Mouse (Mus musculus): ENCODE data around the gene Dab2ip. TPM values are rescaled to one million over a fixed set of nuclear protein-coding genes. Genes with fewer than 3 reads are reported as not detected.
A peak's percentile ranks its signal among the peaks of the same experiment; 100 is the strongest.

Gene Dab2ip
- polyA plus RNA-seq, 1 experiment from 2014 or later: 50.5 TPM

GRCm38 (mm10) chr2:35629126-35629525 is 71.1 kb downstream of the Dab2ip start:
- H3K4me1 ChIP-seq (ENCODE audit: control insufficient read depth, insufficient read depth, low read length): peaks cover 22% of the 10 kb centered on the region
- WGBS: 89% methylated on average over 5 of the region's 8 CpGs

DNA sequence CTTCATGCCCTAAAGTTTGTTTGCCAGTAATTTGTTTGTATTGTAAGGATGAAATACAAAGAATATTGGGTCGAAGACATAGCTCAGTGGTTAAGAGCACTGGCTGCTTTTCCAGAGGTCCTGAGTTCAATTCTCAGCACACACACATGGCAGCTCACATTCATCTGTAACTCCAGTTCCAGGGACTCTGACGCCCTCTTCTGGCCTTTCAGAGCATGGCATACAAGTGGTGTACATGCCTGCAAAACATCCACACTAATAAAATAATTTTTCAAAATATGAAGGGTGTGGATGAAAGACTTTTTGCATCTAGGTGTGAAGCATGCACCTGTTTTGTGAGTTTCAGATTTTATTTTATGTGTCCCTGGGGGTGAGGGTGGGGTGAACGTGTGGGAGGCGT is 75.3 kb downstream of the Dab2ip start:
- no peaks in the 10 kb centered on the region for H3K4me1 ChIP-seq (ENCODE audit: control insufficient read depth, insufficient read depth, low read length)
- DNase-seq (ENCODE audit: low spot score): no peak
- no peak overlapping the region for H3K4me2 ChIP-seq (ENCODE audit: low read depth, low read length)
- H3K36me3 ChIP-seq (ENCODE audit: control insufficient read depth, insufficient read depth, low read length): 0 out of 2 replicates have a peak, but pooled peaks cover 8% of the 10 kb centered on the region
- no peak overlapping the region for H3K9ac ChIP-seq (ENCODE audit: low read depth, low read length)
- WGBS: 84% methylated on average over 4 of the region's 4 CpGs
- no peak for ATAC-seq (ENCODE audit: low read depth)
- H3K27ac ChIP-seq (replicated peaks; ENCODE audit: low read depth, low read length): no peak overlapping the region
- H3K9me3 ChIP-seq (ENCODE audit: control insufficient read depth, low read length): no peaks in the 10 kb centered on the region
- H3K27me3 ChIP-seq (replicated peaks; ENCODE audit: control insufficient read depth, insufficient read depth, low read length): no peaks in the 10 kb centered on the region
- no peak overlapping the region for H3K4me3 ChIP-seq (ENCODE audit: low read depth, low read length)

More at GRCm38 (mm10) chr2:35629126-35629525, 71.1 kb downstream of the Dab2ip start:
- H3K9me3 ChIP-seq (ENCODE audit: control insufficient read depth, low read length): no peaks in the 10 kb centered on the region
- H3K27me3 ChIP-seq (replicated peaks; ENCODE audit: control insufficient read depth, insufficient read depth, low read length): no peaks in the 10 kb centered on the region
- no peak overlapping the region for H3K27ac ChIP-seq (replicated peaks; ENCODE audit: low read depth, low read length)
- no peak overlapping the region for H3K4me3 ChIP-seq (ENCODE audit: low read depth, low read length)
- no peak overlapping the region for H3K9ac ChIP-seq (ENCODE audit: low read depth, low read length)
- DNase-seq (ENCODE audit: low spot score) (no peak), ATAC-seq (ENCODE audit: low read depth) (no peak)
- H3K4me2 ChIP-seq (ENCODE audit: low read depth, low read length): no peak overlapping the region
- no peaks in the 10 kb centered on the region for H3K36me3 ChIP-seq (ENCODE audit: control insufficient read depth, insufficient read depth, low read length)

GRCm38 (mm10) chr2:35634963-35635362 is 76.9 kb downstream of the Dab2ip start:
- WGBS: 88% methylated on average over 4 of the region's 4 CpGs
- H3K36me3 ChIP-seq (ENCODE audit: control insufficient read depth, insufficient read depth, low read length): 0 out of 2 replicates have a peak, but pooled peaks cover 8% of the 10 kb centered on the region
- ATAC-seq (ENCODE audit: low read depth): no peak

DNA sequence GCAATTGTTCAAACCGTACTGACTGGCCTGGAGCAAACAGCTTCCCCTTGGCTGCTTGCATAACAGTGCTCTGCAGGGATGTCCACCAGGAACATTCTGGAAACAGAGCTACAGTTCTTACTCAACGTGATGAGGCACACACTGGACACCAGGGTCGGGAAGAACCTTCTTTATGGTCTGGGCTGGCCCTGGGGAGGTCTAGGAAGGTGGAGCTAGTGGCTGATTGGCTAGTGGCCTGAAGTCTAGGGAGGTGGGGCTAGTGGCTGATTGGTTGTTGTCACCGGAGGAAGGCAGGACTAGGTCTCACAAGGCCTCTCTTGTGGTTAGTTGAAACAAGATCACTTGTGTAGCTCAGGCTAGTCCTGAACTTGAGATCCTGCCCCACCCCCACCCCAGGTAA is 77.5 kb downstream of the Dab2ip start:
- WGBS: 59% methylated on average over 4 of the region's 4 CpGs
- Histone ChIP-seq H3K36me3 (ENCODE audit: control insufficient read depth, insufficient read depth, low read length) (0 out of 2 replicates have a peak, but pooled peaks cover 8% of the 10 kb centered on the region), H3K4me1 (ENCODE audit: control insufficient read depth, insufficient read depth, low read length) (no peaks in the 10 kb centered on the region; the same call in 1 of the 2 replicates), H3K27ac (replicated peaks; ENCODE audit: low read depth, low read length) (no peak overlapping the region), H3K9me3 (ENCODE audit: control insufficient read depth, low read length) (no peaks in the 10 kb centered on the region), H3K4me3 (ENCODE audit: low read depth, low read length) (no peak overlapping the region), H3K27me3 (replicated peaks; ENCODE audit: control insufficient read depth, insufficient read depth, low read length) (no peaks in the 10 kb centered on the region), H3K4me2 (ENCODE audit: low read depth, low read length) (no peak overlapping the region), H3K9ac (ENCODE audit: low read depth, low read length) (no peak overlapping the region)
- ATAC-seq (ENCODE audit: low read depth) (no peak), DNase-seq (ENCODE audit: low spot score) (no peak)

More at GRCm38 (mm10) chr2:35634963-35635362, 76.9 kb downstream of the Dab2ip start:
- Histone ChIP-seq H3K4me3 (ENCODE audit: low read depth, low read length) (no peak overlapping the region), H3K9me3 (ENCODE audit: control insufficient read depth, low read length) (no peaks in the 10 kb centered on the region), H3K4me2 (ENCODE audit: low read depth, low read length) (no peak overlapping the region), H3K4me1 (ENCODE audit: control insufficient read depth, insufficient read depth, low read length) (no peaks in the 10 kb centered on the region), H3K27me3 (replicated peaks; ENCODE audit: control insufficient read depth, insufficient read depth, low read length) (no peaks in the 10 kb centered on the region), H3K9ac (ENCODE audit: low read depth, low read length) (no peak overlapping the region), H3K27ac (replicated peaks; ENCODE audit: low read depth, low read length) (no peak overlapping the region)
- DNase-seq (ENCODE audit: low spot score): no peak

DNA sequence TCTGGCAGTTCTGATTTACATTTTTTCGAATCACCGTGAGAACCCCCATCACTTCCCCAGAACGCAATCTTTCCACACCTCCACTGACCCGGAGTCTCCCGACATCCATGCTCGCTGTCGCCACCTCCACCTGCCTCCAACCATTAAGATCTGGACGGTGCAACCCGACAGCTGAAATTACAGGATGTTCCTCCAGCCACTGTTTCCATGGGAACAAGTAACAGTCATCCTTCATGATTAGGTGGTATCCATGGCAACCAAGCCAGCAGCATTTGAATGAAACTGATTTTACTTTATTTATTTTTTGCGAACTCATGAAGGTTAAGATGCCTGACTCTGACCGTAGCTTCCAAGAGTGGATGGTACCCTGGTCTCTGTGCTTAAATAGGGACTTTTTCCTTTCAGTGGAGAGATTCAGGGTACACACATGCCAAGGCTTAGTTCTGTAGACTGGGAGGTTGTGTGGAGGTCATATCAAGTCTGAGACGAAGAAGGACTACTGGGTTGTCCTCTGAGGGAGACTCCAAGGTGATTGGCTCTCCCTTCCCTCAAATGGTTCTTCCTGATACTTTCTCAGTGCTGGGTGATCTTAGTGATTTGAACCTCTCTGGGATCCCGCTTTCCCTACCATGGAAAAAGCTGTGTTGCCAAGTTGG is 79.9 kb downstream of the Dab2ip start:
- Histone ChIP-seq H3K4me1 (ENCODE audit: control insufficient read depth, insufficient read depth, low read length) (peaks cover 4% of the 10 kb centered on the region; the same call in 1 of the 2 replicates), H3K27me3 (replicated peaks; ENCODE audit: control insufficient read depth, insufficient read depth, low read length) (no peaks in the 10 kb centered on the region), H3K9ac (ENCODE audit: low read depth, low read length) (no peak overlapping the region), H3K27ac (replicated peaks; ENCODE audit: low read depth, low read length) (no peak overlapping the region), H3K4me3 (ENCODE audit: low read depth, low read length) (no peak overlapping the region), H3K4me2 (ENCODE audit: low read depth, low read length) (no peak overlapping the region), H3K9me3 (ENCODE audit: control insufficient read depth, low read length) (no peaks in the 10 kb centered on the region), H3K36me3 (ENCODE audit: control insufficient read depth, insufficient read depth, low read length) (0 out of 2 replicates have a peak, but pooled peaks cover 8% of the 10 kb centered on the region)
- 72% methylated on average over 13 of the region's 13 CpGs for WGBS
- ATAC-seq (ENCODE audit: low read depth) (no peak), DNase-seq (ENCODE audit: low spot score) (no peak)

DNA sequence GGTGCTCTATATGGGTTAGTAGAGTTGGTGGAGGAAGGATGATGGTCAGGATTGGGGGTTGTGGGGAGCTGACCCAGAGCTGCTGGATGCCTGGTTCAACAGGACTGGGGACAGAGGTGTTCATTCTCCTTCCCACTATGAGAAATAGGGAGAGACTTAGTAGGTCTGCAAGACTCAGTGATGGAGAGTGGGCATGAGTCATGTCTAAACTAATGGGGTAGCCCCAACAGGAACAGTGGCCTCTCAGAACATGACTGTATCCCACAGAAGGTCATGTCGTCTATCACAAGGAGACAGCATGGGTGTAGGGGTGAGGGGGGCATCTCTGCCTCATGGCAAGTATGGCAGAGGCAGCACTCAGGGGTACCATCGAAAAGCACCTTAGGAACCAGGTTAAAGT is 81.7 kb downstream of the Dab2ip start:
- Histone ChIP-seq H3K27me3 (replicated peaks; ENCODE audit: control insufficient read depth, insufficient read depth, low read length) (no peaks in the 10 kb centered on the region), H3K9me3 (ENCODE audit: control insufficient read depth, low read length) (no peaks in the 10 kb centered on the region), H3K9ac (ENCODE audit: low read depth, low read length) (no peak overlapping the region), H3K27ac (replicated peaks; ENCODE audit: low read depth, low read length) (no peak overlapping the region), H3K4me1 (ENCODE audit: control insufficient read depth, insufficient read depth, low read length) (peaks cover 4% of the 10 kb centered on the region; the same call in 1 of the 2 replicates), H3K36me3 (ENCODE audit: control insufficient read depth, insufficient read depth, low read length) (peaks cover 19% of the 10 kb centered on the region), H3K4me2 (ENCODE audit: low read depth, low read length) (no peak overlapping the region), H3K4me3 (ENCODE audit: low read depth, low read length) (no peak overlapping the region)
- 85% methylated on average over 2 of the region's 2 CpGs for WGBS
- ATAC-seq (ENCODE audit: low read depth) (no peak), DNase-seq (ENCODE audit: low spot score) (no peak)

GRCm38 (mm10) chr2:35640576-35640975 is 82.5 kb downstream of the Dab2ip start:
- no peak overlapping the region for H3K9ac ChIP-seq (ENCODE audit: low read depth, low read length)
- no peaks in the 10 kb centered on the region for H3K9me3 ChIP-seq (ENCODE audit: control insufficient read depth, low read length)
- H3K4me3 ChIP-seq (ENCODE audit: low read depth, low read length): no peak overlapping the region
- no peak overlapping the region for H3K27ac ChIP-seq (replicated peaks; ENCODE audit: low read depth, low read length)
- DNase-seq (ENCODE audit: low spot score) (peak; percentile 75), ATAC-seq (ENCODE audit: low read depth) (peak; percentile 20; the same call in 1 of the 2 replicates)
- H3K4me2 ChIP-seq (ENCODE audit: low read depth, low read length): no peak overlapping the region
- peaks cover 24% of the 10 kb centered on the region for H3K36me3 ChIP-seq (ENCODE audit: control insufficient read depth, insufficient read depth, low read length)
- no peaks in the 10 kb centered on the region for H3K27me3 ChIP-seq (replicated peaks; ENCODE audit: control insufficient read depth, insufficient read depth, low read length)
- 60% methylated on average over 13 of the region's 13 CpGs for WGBS
- peaks cover 4% of the 10 kb centered on the region; the same call in 1 of the 2 replicates for H3K4me1 ChIP-seq (ENCODE audit: control insufficient read depth, insufficient read depth, low read length)

DNA sequence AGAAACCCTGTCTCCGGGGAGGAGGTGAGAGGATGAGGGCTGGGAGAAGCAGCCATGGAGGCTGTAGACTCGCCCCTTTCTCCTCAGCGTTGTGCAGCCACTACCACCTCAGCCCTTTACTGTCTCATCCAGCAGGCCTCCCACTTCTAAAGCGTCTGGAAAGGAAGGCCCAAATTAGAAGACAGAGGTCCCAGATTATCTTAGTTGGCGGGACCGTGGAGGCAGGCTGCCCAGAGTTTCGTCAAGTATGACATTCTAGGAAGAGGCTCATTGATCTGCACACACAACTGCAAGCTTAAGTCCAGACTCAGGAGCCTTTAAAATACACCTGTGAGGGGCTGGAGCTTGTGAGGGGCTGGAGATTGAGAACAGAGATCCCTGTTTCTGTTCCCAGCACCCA is 84.2 kb downstream of the Dab2ip start:
- DNase-seq (ENCODE audit: low spot score): no peak
- Histone ChIP-seq H3K9me3 (ENCODE audit: control insufficient read depth, low read length) (no peaks in the 10 kb centered on the region), H3K4me2 (ENCODE audit: low read depth, low read length) (no peak overlapping the region), H3K27me3 (replicated peaks; ENCODE audit: control insufficient read depth, insufficient read depth, low read length) (no peaks in the 10 kb centered on the region), H3K36me3 (ENCODE audit: control insufficient read depth, insufficient read depth, low read length) (peaks cover 30% of the 10 kb centered on the region), H3K4me1 (ENCODE audit: control insufficient read depth, insufficient read depth, low read length) (peaks cover 4% of the 10 kb centered on the region; the same call in 1 of the 2 replicates), H3K9ac (ENCODE audit: low read depth, low read length) (no peak overlapping the region), H3K4me3 (ENCODE audit: low read depth, low read length) (no peak overlapping the region), H3K27ac (replicated peaks; ENCODE audit: low read depth, low read length) (no peak overlapping the region)
- ATAC-seq (ENCODE audit: low read depth): no peak
- 76% methylated on average over 7 of the region's 7 CpGs for WGBS

DNA sequence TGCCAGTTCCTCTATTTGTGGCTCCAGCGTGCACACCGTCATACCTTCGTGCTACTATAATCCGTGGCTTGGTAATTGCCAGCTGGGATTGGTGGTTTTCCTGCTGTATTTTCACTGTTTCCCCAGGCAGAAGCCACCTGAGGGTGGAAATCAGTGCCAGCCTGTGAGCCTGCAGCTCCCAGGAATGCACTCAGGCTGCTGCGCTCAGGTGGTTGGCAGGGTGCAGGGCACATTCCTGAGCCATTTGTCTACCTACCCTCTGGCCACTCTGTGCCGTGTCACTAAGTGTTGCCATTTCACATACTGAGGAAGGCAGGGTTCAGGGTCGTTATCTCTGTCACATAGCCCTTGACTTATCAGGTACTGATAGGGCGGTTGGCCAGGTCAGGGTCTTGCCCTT is 88.5 kb downstream of the Dab2ip start:
- peaks cover 31% of the 10 kb centered on the region for H3K36me3 ChIP-seq (ENCODE audit: control insufficient read depth, insufficient read depth, low read length)
- H3K9me3 ChIP-seq (ENCODE audit: control insufficient read depth, low read length): no peaks in the 10 kb centered on the region
- H3K4me1 ChIP-seq (ENCODE audit: control insufficient read depth, insufficient read depth, low read length): no peaks in the 10 kb centered on the region; the same call in 1 of the 2 replicates
- H3K27ac ChIP-seq (replicated peaks; ENCODE audit: low read depth, low read length): no peak overlapping the region
- no peak overlapping the region for H3K9ac ChIP-seq (ENCODE audit: low read depth, low read length)
- H3K4me3 ChIP-seq (ENCODE audit: low read depth, low read length): no peak overlapping the region
- 85% methylated on average over 8 of the region's 8 CpGs for WGBS
- ATAC-seq (ENCODE audit: low read depth) (no peak), DNase-seq (ENCODE audit: low spot score) (no peak)
- no peaks in the 10 kb centered on the region for H3K27me3 ChIP-seq (replicated peaks; ENCODE audit: control insufficient read depth, insufficient read depth, low read length)
- no peak overlapping the region for H3K4me2 ChIP-seq (ENCODE audit: low read depth, low read length)
